Mouse (Mus musculus) thymus, adult 2 months (tissue): ENCODE measurements around the gene Nars2.

Experiments used
- CTCF ChIP-seq: fragments of 200-500 bp; IDR thresholded peaks from 2 replicates; pipeline ENCODE4 v1.5.1; 2012; ENCODE audit warnings: mild to moderate bottlenecking, control low read depth, low read length, moderate library complexity, borderline replicate concordance; ENCODE audit not compliant: control insufficient read depth, poor library complexity, insufficient read depth; ENCODE audit errors: extremely low read depth
- POLR2A ChIP-seq: fragments of 200-500 bp; IDR thresholded peaks from 2 replicates; pipeline ENCODE4 v1.6.1; 2012; ENCODE audit warnings: mild to moderate bottlenecking, low read length, control low read depth, moderate library complexity; ENCODE audit not compliant: control insufficient read depth, poor library complexity, insufficient read depth; ENCODE audit errors: extremely low read depth

DNA sequence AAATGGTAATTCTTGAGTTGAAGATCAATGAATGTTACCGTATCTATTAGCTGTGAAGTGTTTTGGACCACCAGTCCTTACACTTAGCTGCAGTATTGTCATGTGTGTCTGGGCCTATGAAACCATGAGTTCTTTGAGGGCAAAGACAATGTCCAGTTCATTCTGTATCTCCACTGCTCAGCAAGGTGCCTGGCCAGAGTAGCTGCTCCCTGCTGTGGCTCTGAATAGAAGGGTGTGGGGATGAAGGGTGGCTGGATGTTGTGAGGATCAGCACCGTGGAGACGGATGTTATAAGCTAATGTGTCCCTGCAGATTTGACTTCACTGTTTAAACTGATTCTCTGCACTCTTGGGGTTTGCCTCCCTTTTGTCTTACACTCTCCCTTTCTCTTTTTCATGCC is 45.9 kb upstream of the Nars2 start:
- TF ChIP-seq CTCF (no peak), POLR2A (no peak)
